Mouse (Mus musculus): ENCODE results near the gene Masp2. TPM values are rescaled to one million over a fixed set of nuclear protein-coding genes. Genes with fewer than 3 reads are reported as not detected.
A peak's percentile ranks its signal among the peaks of the same experiment; 100 is the strongest.

Gene Masp2
- polyA plus RNA-seq (2015; fragmentation: Nextera tagmentation; extraction: Ambion mirVana), result 1.5 and 4.4 TPM in 2 replicates

- no peaks in the 10 kb centered on the region for H3K9me3 ChIP-seq
- no peak within 1 kb of the TSS for H3K4me2 ChIP-seq
- H3K4me3 ChIP-seq (replicated peaks), result no peak within 1 kb of the TSS
- H3K27ac ChIP-seq, result no peak within 1 kb of the TSS
- WGBS, result 85% methylated on average over 14 of the region's 14 CpGs
- H3K27me3 ChIP-seq (replicated peaks), result no peaks in the 10 kb centered on the region
- H3K9ac ChIP-seq, result no peak within 1 kb of the TSS
- H3K4me1 ChIP-seq, result no peaks in the 10 kb centered on the region
- H3K36me3 ChIP-seq, result peaks cover 14% of the 10 kb centered on the region
- no peak for ATAC-seq (ENCODE audit: insufficient read depth, low FRiP score, low read depth)
These were observed at the start of gene Masp2 for GRCm38 (mm10) chr4:148602357-148603120. Masp2 (plus strand) TSS chr4:148602554.

GRCm38 (mm10) chr4:148557766-148558165 is 44.6 kb upstream of the Masp2 start:
- peak overlapping the region; percentile 62 for H3K4me2 ChIP-seq
- H3K9me3 ChIP-seq, result no peaks in the 10 kb centered on the region
- no peaks in the 10 kb centered on the region; the same call in 1 of the 2 replicates for H3K4me1 ChIP-seq
- H3K27ac ChIP-seq, result peak overlapping the region; percentile 88
- peak overlapping the region; percentile 79 for H3K4me3 ChIP-seq (replicated peaks)
- no peaks in the 10 kb centered on the region for H3K27me3 ChIP-seq (replicated peaks)
- H3K9ac ChIP-seq, result peak overlapping the region; percentile 93; the same call in 1 of the 2 replicates
- 25% methylated on average over 6 of the region's 6 CpGs for WGBS
- peaks cover 49% of the 10 kb centered on the region for H3K36me3 ChIP-seq
- no peak for ATAC-seq (ENCODE audit: insufficient read depth, low FRiP score, low read depth)

- Histone ChIP-seq H3K27ac (peak within 1 kb of the TSS; percentile 88), H3K4me1 (no peaks in the 10 kb centered on the region; the same call in 1 of the 2 replicates), H3K4me2 (peak within 1 kb of the TSS; percentile 62), H3K27me3 (replicated peaks) (no peaks in the 10 kb centered on the region), H3K9me3 (no peaks in the 10 kb centered on the region), H3K9ac (peak within 1 kb of the TSS; percentile 93), H3K4me3 (replicated peaks) (peak within 1 kb of the TSS; percentile 79), H3K36me3 (peaks cover 47% of the 10 kb centered on the region)
- WGBS, result under 1% methylated on average over 63 of the region's 63 CpGs
- peak; percentile 91 for ATAC-seq (ENCODE audit: insufficient read depth, low FRiP score, low read depth)
These were observed 43.9 kb upstream of the Masp2 start, which contains the start of gene Exosc10 for GRCm38 (mm10) chr4:148558297-148559000. Exosc10 (plus strand) TSS chr4:148558429.

- H3K36me3 ChIP-seq, result peaks cover 65% of the 10 kb centered on the region
- no peak overlapping the region for H3K4me3 ChIP-seq (replicated peaks)
- H3K27ac ChIP-seq, result no peak overlapping the region
- no peak for ATAC-seq (ENCODE audit: insufficient read depth, low FRiP score, low read depth)
- H3K4me1 ChIP-seq, result no peaks in the 10 kb centered on the region; the same call in 1 of the 2 replicates
- WGBS, result 92% methylated on average over 17 of the region's 17 CpGs
- H3K4me2 ChIP-seq, result no peak overlapping the region
- no peaks in the 10 kb centered on the region for H3K9me3 ChIP-seq
- H3K27me3 ChIP-seq (replicated peaks), result no peaks in the 10 kb centered on the region
- H3K9ac ChIP-seq, result no peak overlapping the region
These were observed 39.7 kb upstream of the Masp2 start for GRCm38 (mm10) chr4:148562676-148563075.

- WGBS, result 89% methylated on average over 12 of the region's 12 CpGs
- Histone ChIP-seq H3K9ac (no peak overlapping the region), H3K36me3 (peaks cover 74% of the 10 kb centered on the region), H3K27me3 (replicated peaks) (no peaks in the 10 kb centered on the region), H3K4me3 (replicated peaks) (no peak overlapping the region), H3K4me2 (no peak overlapping the region), H3K9me3 (no peaks in the 10 kb centered on the region), H3K27ac (no peak overlapping the region), H3K4me1 (no peaks in the 10 kb centered on the region; the same call in 1 of the 2 replicates)
- no peak for ATAC-seq (ENCODE audit: insufficient read depth, low FRiP score, low read depth)
These were observed 38.8 kb upstream of the Masp2 start for GRCm38 (mm10) chr4:148563595-148563994.

GRCm38 (mm10) chr4:148570138-148570537 is 32.2 kb upstream of the Masp2 start:
- 85% methylated on average over 10 of the region's 10 CpGs for WGBS
- H3K4me3 ChIP-seq (replicated peaks), result no peak overlapping the region
- H3K36me3 ChIP-seq, result peaks cover 91% of the 10 kb centered on the region
- no peak overlapping the region for H3K4me2 ChIP-seq
- H3K27me3 ChIP-seq (replicated peaks), result no peaks in the 10 kb centered on the region
- H3K4me1 ChIP-seq, result no peaks in the 10 kb centered on the region
- no peak overlapping the region for H3K9ac ChIP-seq
- no peak overlapping the region for H3K27ac ChIP-seq
- no peak for ATAC-seq (ENCODE audit: insufficient read depth, low FRiP score, low read depth)
- H3K9me3 ChIP-seq, result no peaks in the 10 kb centered on the region

GRCm38 (mm10) chr4:148570693-148571295 is 31.6 kb upstream of the Masp2 start:
- Histone ChIP-seq H3K4me1 (no peaks in the 10 kb centered on the region), H3K4me2 (no peak overlapping the region), H3K36me3 (peaks cover 91% of the 10 kb centered on the region), H3K27me3 (replicated peaks) (no peaks in the 10 kb centered on the region), H3K9me3 (no peaks in the 10 kb centered on the region), H3K27ac (no peak overlapping the region), H3K4me3 (replicated peaks) (no peak overlapping the region), H3K9ac (no peak overlapping the region)
- 94% methylated on average over 9 of the region's 9 CpGs for WGBS
- ATAC-seq (ENCODE audit: insufficient read depth, low FRiP score, low read depth), result no peak

- Histone ChIP-seq H3K9ac (no peak overlapping the region), H3K9me3 (no peaks in the 10 kb centered on the region), H3K4me1 (no peaks in the 10 kb centered on the region), H3K27me3 (replicated peaks) (no peaks in the 10 kb centered on the region), H3K4me3 (replicated peaks) (no peak overlapping the region), H3K27ac (no peak overlapping the region), H3K4me2 (no peak overlapping the region), H3K36me3 (peaks cover 85% of the 10 kb centered on the region)
- 90% methylated on average over 7 of the region's 7 CpGs for WGBS
- ATAC-seq (ENCODE audit: insufficient read depth, low FRiP score, low read depth), result no peak
These were observed 29.1 kb upstream of the Masp2 start for GRCm38 (mm10) chr4:148573222-148573621.

GRCm38 (mm10) chr4:148580765-148581164 is 21.6 kb upstream of the Masp2 start:
- no peak for ATAC-seq (ENCODE audit: insufficient read depth, low FRiP score, low read depth)
- WGBS, result 86% methylated on average over 9 of the region's 9 CpGs
- Histone ChIP-seq H3K27me3 (replicated peaks) (no peaks in the 10 kb centered on the region), H3K36me3 (peaks cover 54% of the 10 kb centered on the region), H3K4me3 (replicated peaks) (no peak overlapping the region), H3K27ac (no peak overlapping the region), H3K4me2 (no peak overlapping the region), H3K4me1 (no peaks in the 10 kb centered on the region), H3K9me3 (no peaks in the 10 kb centered on the region), H3K9ac (no peak overlapping the region)

- Histone ChIP-seq H3K36me3 (peaks cover 47% of the 10 kb centered on the region), H3K9me3 (no peaks in the 10 kb centered on the region), H3K4me3 (replicated peaks) (no peak overlapping the region), H3K27me3 (replicated peaks) (no peaks in the 10 kb centered on the region), H3K9ac (no peak overlapping the region), H3K4me2 (no peak overlapping the region), H3K27ac (no peak overlapping the region), H3K4me1 (no peaks in the 10 kb centered on the region)
- ATAC-seq (ENCODE audit: insufficient read depth, low FRiP score, low read depth), result no peak
- WGBS, result 87% methylated on average over 5 of the region's 5 CpGs
These were observed 20.9 kb upstream of the Masp2 start for GRCm38 (mm10) chr4:148581422-148581821.

GRCm38 (mm10) chr4:148583257-148583656 is 19.1 kb upstream of the Masp2 start:
- peaks cover 41% of the 10 kb centered on the region for H3K36me3 ChIP-seq
- no peak for ATAC-seq (ENCODE audit: insufficient read depth, low FRiP score, low read depth)

GRCm38 (mm10) chr4:148586648-148587047 is 15.7 kb upstream of the Masp2 start:
- Histone ChIP-seq H3K27ac (no peak overlapping the region), H3K4me1 (peaks cover 4% of the 10 kb centered on the region), H3K4me2 (no peak overlapping the region), H3K4me3 (replicated peaks) (no peak overlapping the region), H3K9ac (no peak overlapping the region), H3K36me3 (peaks cover 12% of the 10 kb centered on the region; the same call in 1 of the 2 replicates), H3K9me3 (no peaks in the 10 kb centered on the region), H3K27me3 (replicated peaks) (no peaks in the 10 kb centered on the region)
- no peak for ATAC-seq (ENCODE audit: insufficient read depth, low FRiP score, low read depth)
- 60% methylated on average over 9 of the region's 9 CpGs for WGBS

More at GRCm38 (mm10) chr4:148583257-148583656, 19.1 kb upstream of the Masp2 start:
- Histone ChIP-seq H3K9me3 (no peaks in the 10 kb centered on the region), H3K4me1 (no peaks in the 10 kb centered on the region), H3K4me2 (no peak overlapping the region), H3K9ac (no peak overlapping the region), H3K4me3 (replicated peaks) (no peak overlapping the region), H3K27ac (no peak overlapping the region), H3K27me3 (replicated peaks) (no peaks in the 10 kb centered on the region)
- 61% methylated on average over 4 of the region's 4 CpGs for WGBS

All from stomach, embryonic 15.5 days (tissue).